ENCODE assay signal across 9 mouse cellular contexts in the genomic region with DNA sequence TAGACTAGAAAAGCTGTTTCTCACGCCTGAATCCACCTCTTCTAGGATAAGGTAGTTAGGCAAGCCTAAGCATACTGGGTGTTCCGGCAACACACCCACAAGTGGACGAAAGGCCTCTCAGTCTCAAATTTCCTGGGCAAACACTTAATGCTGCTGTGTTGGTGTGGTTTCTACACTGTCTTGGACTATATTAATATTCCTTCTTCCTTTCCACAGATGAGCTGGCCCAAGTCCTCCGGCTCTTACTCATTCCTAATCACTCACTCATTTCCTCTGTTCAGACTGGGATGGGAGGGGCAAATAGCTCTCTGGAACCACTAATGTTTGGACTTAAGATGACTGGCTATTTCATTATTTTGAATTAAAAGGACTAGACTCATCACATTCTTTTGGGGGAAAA.
DNase-seq lines count a peak whose midpoint lies in the region; ATAC-seq and TF ChIP-seq lines count a peak whose summit lies in the region.
"Had no signal": no experiment of that assay in that cellular context is flagged by ENCODE, and none has a peak within 500 bp of the region (broad histone marks: within the 10 kb centered on the region; RNA-seq: fewer than 3 reads in every experiment).

No protein-coding gene starts in this region.

- H3K4me1 ChIP-seq in embryonic fibroblast, embryonic 13.5 days (ENCODE audit: control insufficient read depth, insufficient read depth, low read length): peaks cover 14% of the 10 kb centered on the region
- peaks cover 14% of the 10 kb centered on the region for H3K4me1 ChIP-seq in intestine, postnatal 0 days (replicated peaks; ENCODE audit: control insufficient read depth, insufficient read depth, low read length)
- H3K4me1 ChIP-seq in forebrain, embryonic 11.5 days (replicated peaks; ENCODE audit: control insufficient read depth, insufficient read depth, low read length): no peaks in the 10 kb centered on the region

- no peak for DNase-seq in left cerebral cortex, adult 2 months (ENCODE audit: extremely low spot score in 1 of 2, low spot score in 2 of 2)
- no peak for DNase-seq in left cerebral cortex, postnatal 10 days (ENCODE audit: extremely low spot score in 1 of 2, low spot score in 2 of 2)
- peak; percentile 89 for DNase-seq in lung, postnatal 25 days (ENCODE audit: low spot score)
- DNase-seq in T-cell, adult 2 months (ENCODE audit: low spot score): no peak
- DNase-seq in left cerebral cortex, postnatal 4 days: no peak
- DNase-seq in forebrain, embryonic 11.5 days (ENCODE audit: low spot score): no peak

- H3K4me2 ChIP-seq in intestine, postnatal 0 days (replicated peaks; ENCODE audit: low read depth): peak overlapping the region; percentile 14; the same call in 1 of the 2 replicates
- no peak overlapping the region for H3K4me2 ChIP-seq in forebrain, embryonic 11.5 days (ENCODE audit: low read depth, low read length, severe bottlenecking)

- no peak overlapping the region for H3K4me3 ChIP-seq in left cerebral cortex, adult 2 months
- H3K4me3 ChIP-seq in embryonic fibroblast, embryonic 13.5 days (ENCODE audit: insufficient read depth, low read length): no peak overlapping the region
- H3K4me3 ChIP-seq in intestine, postnatal 0 days (ENCODE audit: low read depth, low read length): no peak overlapping the region
- no peak overlapping the region for H3K4me3 ChIP-seq in forebrain, embryonic 11.5 days (ENCODE audit: low read depth, low read length)

- peak; percentile 61 for ATAC-seq in intestine, postnatal 0 days
- no peak for ATAC-seq in forebrain, embryonic 11.5 days (replicated peaks; ENCODE audit: low FRiP score)

- no peak for TF ChIP-seq POLR2A in embryonic fibroblast, embryonic 13.5 days (IDR thresholded peaks at IDR 0.05; ENCODE audit: low read depth, low read length)

- no peak for TF ChIP-seq CTCF in left cerebral cortex, adult 2 months (IDR thresholded peaks at IDR 0.05)
- no peak for TF ChIP-seq CTCF in embryonic fibroblast, embryonic 13.5 days (IDR thresholded peaks at IDR 0.05; ENCODE audit: borderline replicate concordance, insufficient read depth, low read length)
- TF ChIP-seq CTCF in intestine, postnatal 0 days (IDR thresholded peaks at IDR 0.05; ENCODE audit: low read depth): no peak

- H3K27me3 ChIP-seq in intestine, postnatal 0 days (replicated peaks; ENCODE audit: control insufficient read depth, insufficient read depth, low read length): no peaks in the 10 kb centered on the region
- no peaks in the 10 kb centered on the region for H3K27me3 ChIP-seq in forebrain, embryonic 11.5 days (ENCODE audit: control insufficient read depth, insufficient read depth, low read length)

- peak overlapping the region; percentile 63 for H3K27ac ChIP-seq in left cerebral cortex, adult 2 months
- H3K27ac ChIP-seq in embryonic fibroblast, embryonic 13.5 days (ENCODE audit: insufficient read depth, low read length): peak overlapping the region; percentile 100
- H3K27ac ChIP-seq in intestine, postnatal 0 days (ENCODE audit: low read depth, low read length): peak overlapping the region; percentile 73
- H3K27ac ChIP-seq in forebrain, embryonic 11.5 days (ENCODE audit: low read depth, low read length): no peak overlapping the region

- H3K9me3 ChIP-seq in intestine, postnatal 0 days (ENCODE audit: control insufficient read depth): no peaks in the 10 kb centered on the region
- no peaks in the 10 kb centered on the region for H3K9me3 ChIP-seq in forebrain, embryonic 11.5 days (ENCODE audit: control insufficient read depth, low read length)
- H3K9me3 ChIP-seq: G1E had no signal

- no peak overlapping the region for H3K9ac ChIP-seq in intestine, postnatal 0 days (ENCODE audit: low read depth, low read length)
- H3K9ac ChIP-seq in forebrain, embryonic 11.5 days (ENCODE audit: low read length): no peak overlapping the region

- intact Hi-C loops in left cerebral cortex, adult 2 months (cut with DNase I): no loop called here
- intact Hi-C loops in left cerebral cortex, postnatal 10 days (cut with DNase I): no loop called here
- intact Hi-C loops in left cerebral cortex, postnatal 4 days (cut with DNase I): no loop called here

- 18% methylated on average over 4 of the region's 4 CpGs for WGBS in intestine, postnatal 0 days
- 40% methylated on average over 4 of the region's 4 CpGs for WGBS in forebrain, embryonic 11.5 days

- H3K36me3 ChIP-seq in intestine, postnatal 0 days (ENCODE audit: control insufficient read depth, insufficient read depth): no peaks in the 10 kb centered on the region
- H3K36me3 ChIP-seq in forebrain, embryonic 11.5 days (ENCODE audit: control insufficient read depth, insufficient read depth, low read length): no peaks in the 10 kb centered on the region
